Mouse (Mus musculus) embryonic stem cell, embryonic (primary cell): ENCODE results near the gene Klk15.
"Not testable (repeated sequence)": the region's sequence is repeated elsewhere in the genome, so short reads cannot be mapped to it uniquely, and the experiment has no call there.

ENCODE experiments used
- CTCF ChIA-PET, 4 experiments: fragments of 300-600 bp in 2 of 4; fragments of 350-600 bp in 2 of 4; sonication (Branson Sonifier 250); formaldehyde crosslinking; loops; one replicate each; lab custom pipeline; 2022; ENCODE audit warnings: inconsistent platforms in 2 of 4; lab: Charles Lee
- POLR2A ChIA-PET, 4 experiments: fragments of 300-600 bp in 2 of 4; fragments of 350-600 bp in 2 of 4; sonication (Branson Sonifier 250); formaldehyde crosslinking; loops; one replicate each; lab custom pipeline; 2022; ENCODE audit warnings: antibody characterized with exemption in 4 of 4, inconsistent platforms in 1 of 4; lab: Charles Lee

Klk15 gene

GRCm38 (mm10) chr7:43944727-43945264 is 11.3 kb downstream of the Klk15 start:
- CTCF ChIA-PET: interaction anchor here in 3 of 4 experiments (0.7 to 1.6 kb wide), 3 partner anchors 16 to 25 kb away, joined by 3 read pairs; no protein-coding TSS in a partner anchor
- POLR2A ChIA-PET: interaction anchor here in 3 of 4 experiments (0.6 to 1.5 kb wide), 4 partner anchors 26 to 304 kb away, joined by 3 to 7 read pairs (median 4); no protein-coding TSS in a partner anchor

- CTCF ChIA-PET: no interaction called here
- POLR2A ChIA-PET: no interaction called here
These were observed 16.8 kb downstream of the Klk15 start, which contains the start of gene Klk1b8 for GRCm38 (mm10) chr7:43950364-43950763. Gene Klk1b8, plus strand, starts transcription at chr7:43950664.

GRCm38 (mm10) chr7:43952703-43953102 is 19.2 kb downstream of the Klk15 start:
- ChIA-PET CTCF (interaction anchor here in 1 of 4 experiments (0.6 kb wide), 1 partner anchor 293 kb away, joined by 4 read pairs; no protein-coding TSS in a partner anchor), POLR2A (interaction anchor here in 1 of 4 experiments (0.7 kb wide), 1 partner anchor 232 kb away, joined by 5 read pairs; no protein-coding TSS in a partner anchor)

DNA sequence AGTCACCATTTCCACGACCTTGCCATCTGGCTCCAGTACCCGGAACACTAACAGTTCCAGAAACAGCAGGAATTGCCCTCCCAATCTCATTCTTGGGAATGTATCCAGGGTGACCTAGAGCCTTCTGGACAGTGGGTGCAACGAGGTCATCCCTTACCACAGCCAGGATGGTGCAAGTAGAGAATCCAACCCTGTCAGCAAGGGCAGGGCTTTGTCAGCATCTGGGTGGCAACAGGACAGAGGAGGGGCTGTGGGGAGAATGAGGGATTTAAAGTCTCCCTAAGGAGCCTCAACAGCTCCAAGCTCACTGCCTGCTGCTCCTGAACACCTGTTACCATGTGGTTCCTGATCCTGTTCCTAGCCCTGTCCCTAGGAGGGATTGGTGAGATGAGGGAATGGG is 32.9 kb downstream of the Klk15 start, which contains the start of gene Klk1b1:
TSS of gene Klk1b1 (plus strand) at position 301 of the 400 bp plus-strand sequence.
- POLR2A ChIA-PET: no interaction called here
- CTCF ChIA-PET: no interaction called here

- POLR2A ChIA-PET: interaction anchor here in 1 of 4 experiments (0.6 kb wide), 1 partner anchor 49 kb away, joined by 3 read pairs; no protein-coding TSS in a partner anchor
- CTCF ChIA-PET: no interaction called here
These were observed 33.5 kb downstream of the Klk15 start for GRCm38 (mm10) chr7:43967058-43967457.

- ChIA-PET POLR2A (no interaction called here), CTCF (no interaction called here)
These were observed 34.1 kb downstream of the Klk15 start for GRCm38 (mm10) chr7:43967612-43968011.

DNA sequence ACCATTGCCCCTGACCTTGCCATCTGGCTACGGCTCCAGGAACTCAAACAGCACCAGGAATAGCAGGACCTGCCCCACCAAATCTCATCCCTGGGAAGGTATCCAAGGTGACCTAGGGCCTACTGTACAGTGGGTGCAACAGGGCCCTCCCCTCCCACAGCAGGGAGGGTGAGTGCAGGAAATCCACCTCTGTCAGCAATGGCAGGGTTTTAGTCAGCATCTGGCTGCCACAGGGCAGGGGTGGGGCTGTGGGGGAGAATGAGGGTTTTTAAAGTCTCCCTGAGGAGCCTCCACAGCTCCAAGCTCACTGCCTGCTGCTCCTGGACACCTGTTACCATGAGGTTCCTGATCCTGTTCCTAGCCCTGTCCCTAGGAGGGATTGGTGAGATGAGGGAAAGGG is 42.2 kb downstream of the Klk15 start, which contains the start of gene Klk1b9:
TSS of gene Klk1b9 (plus strand) at position 301 of the 400 bp plus-strand sequence.
- POLR2A ChIA-PET, CTCF ChIA-PET: not testable (repeated sequence)

DNA sequence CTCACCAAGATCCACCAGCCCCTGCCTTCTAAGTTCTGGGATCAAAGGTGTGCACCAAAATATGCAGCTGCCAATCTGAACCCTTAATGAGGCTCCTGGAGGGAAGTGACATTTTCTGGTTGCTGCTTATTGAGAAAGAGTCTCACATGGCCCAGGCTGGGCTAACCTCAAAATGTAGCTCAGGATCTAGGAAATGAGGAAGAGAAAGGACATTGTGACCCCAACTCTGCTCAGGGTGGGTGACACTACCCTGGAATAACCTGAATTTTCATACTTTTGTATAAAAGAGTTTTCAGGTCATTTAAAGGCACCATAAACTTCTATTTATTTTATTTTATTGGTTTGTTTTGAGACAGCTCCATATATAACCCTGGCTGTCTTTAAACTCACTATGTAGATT is 52.1 kb downstream of the Klk15 start:
- POLR2A ChIA-PET: no interaction called here

More for the DNA sequence above, 52.1 kb downstream of the Klk15 start:
- CTCF ChIA-PET: no interaction called here
